Mouse (Mus musculus) heart, postnatal 25 days (tissue): ENCODE results near the gene Gm8994. TPM values are rescaled to one million over a fixed set of nuclear protein-coding genes. Genes with fewer than 3 reads are reported as not detected.
"Not testable (repeated sequence)": the region's sequence is repeated elsewhere in the genome, so short reads cannot be mapped to it uniquely, and the experiment has no call there.

Experiments
- DNase-seq: peaks from one replicate; pipeline ENCODE4 v3.0.0; 2022; ENCODE audit warnings: low spot score
- intact Hi-C: fragments of 180-260 bp; cut with DNase I; formaldehyde crosslinking; loops from one replicate; pipeline ENCODE4 v1.15.1; 2025
- total RNA-seq, 2 experiments: library from RNA; stranded (reverse); gene quantifications; 2 replicates each; pipeline ENCODE4 v1.2.3; 2021

Gene Gm8994
- total RNA-seq, result not detected

DNA sequence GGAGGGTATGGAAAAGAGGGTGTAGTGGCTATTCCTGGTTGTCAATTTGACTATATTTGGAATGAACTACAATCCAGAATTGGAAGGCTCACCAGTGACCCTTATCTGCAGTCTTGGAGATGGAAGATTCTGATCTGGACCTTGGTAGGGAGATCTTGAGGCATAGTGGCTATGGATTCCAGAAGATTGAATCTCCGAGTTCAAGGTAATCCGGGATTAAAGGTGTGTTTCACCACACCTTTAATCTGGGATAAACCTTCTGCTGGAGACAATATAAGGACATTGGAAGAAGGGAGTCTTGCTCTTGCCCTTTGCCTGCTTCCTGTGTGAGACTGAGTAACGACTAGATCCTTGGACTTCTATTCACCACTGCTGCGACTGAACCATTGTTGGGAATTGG, at the start of gene Gm8994:
Gene Gm8994 (plus strand): TSS at position 301 of the 400 bp plus-strand sequence.
- DNase-seq, intact Hi-C loops: not testable (repeated sequence)

DNA sequence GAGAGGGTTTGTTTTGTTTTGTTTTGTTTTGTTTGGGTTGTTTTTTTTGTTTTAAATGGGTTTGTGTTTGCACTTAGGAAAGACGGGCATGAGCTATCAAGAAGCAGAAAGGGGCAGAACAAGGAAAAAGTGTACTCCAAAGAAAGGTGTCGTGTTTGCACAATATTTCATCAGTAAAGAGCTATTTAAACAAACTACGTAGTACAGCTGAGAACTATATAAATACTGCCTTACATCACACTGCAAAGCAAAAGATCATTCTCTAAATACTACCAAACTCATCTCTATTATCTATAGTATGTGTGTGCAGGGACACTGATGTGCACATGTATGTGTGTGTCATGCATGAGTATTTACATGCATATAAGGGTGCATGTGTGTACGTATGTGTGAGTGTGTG, 49.7 kb upstream of the Gm8994 start:
- intact Hi-C loops, result no loop called here
- DNase-seq, result no peak

- intact Hi-C loops, result no loop called here
- DNase-seq, result no peak
These were observed 42.8 kb upstream of the Gm8994 start for GRCm38 (mm10) chr6:136284565-136284964.

DNA sequence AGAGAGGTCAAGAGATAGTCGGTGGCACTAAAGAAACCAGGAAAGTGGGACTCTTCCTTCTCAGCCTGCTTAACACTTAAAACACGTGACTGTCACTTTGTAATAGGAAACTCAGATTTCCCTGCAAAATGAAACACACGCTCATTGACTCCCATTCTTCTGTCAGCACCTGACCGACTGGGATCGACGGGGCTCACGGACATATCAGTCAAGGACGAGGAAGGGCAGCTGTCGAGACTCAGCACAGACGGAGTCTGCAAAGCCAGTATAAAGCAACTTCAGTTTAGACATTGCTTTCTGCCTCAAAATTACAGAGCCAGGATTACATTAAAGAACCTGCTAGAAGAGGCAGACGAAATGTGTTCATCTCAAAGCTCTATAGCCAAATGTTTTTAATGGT, 41.2 kb upstream of the Gm8994 start:
- intact Hi-C loops, result no loop called here
- DNase-seq, result no peak

DNA sequence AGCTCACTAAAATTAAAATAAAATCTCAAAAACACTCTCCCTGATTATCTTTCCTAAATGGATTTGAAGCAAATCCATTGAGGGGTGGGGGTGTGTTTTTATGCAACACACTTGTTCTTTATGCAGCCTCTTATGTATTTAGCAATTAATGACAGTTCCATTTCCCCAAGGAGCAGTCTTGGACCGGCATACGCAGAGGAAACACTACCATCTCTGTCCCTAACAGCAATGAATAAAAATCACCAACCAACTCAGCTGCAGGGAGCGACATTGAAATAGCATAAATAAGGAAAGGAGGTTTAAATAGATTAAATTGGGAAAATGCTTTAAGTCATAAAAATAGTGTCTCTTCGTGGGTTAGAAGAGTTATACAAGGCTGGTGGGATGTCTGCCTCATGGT, 40.8 kb upstream of the Gm8994 start:
- DNase-seq, result no peak
- intact Hi-C loops, result no loop called here

DNA sequence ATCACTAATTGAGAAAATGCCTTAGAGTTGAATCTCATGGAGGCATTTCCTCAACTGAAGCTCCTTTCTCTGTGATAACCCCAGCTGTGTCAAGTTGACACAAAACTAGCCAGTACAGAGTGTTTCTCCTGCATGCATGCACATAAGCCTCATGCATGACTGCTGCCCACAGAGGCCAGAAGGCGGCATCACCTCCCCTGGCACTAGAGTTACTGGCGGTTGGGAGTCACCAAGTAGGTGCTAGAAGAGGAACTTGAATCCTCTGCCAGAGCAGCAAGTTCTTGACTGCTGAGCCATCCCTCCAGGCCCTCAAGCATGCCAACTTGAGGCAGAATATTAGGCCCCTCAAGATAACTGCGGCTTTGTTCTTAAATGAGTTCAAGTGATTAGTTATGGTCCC, 35.9 kb upstream of the Gm8994 start:
- no peak for DNase-seq
- intact Hi-C loops, result no loop called here

DNA sequence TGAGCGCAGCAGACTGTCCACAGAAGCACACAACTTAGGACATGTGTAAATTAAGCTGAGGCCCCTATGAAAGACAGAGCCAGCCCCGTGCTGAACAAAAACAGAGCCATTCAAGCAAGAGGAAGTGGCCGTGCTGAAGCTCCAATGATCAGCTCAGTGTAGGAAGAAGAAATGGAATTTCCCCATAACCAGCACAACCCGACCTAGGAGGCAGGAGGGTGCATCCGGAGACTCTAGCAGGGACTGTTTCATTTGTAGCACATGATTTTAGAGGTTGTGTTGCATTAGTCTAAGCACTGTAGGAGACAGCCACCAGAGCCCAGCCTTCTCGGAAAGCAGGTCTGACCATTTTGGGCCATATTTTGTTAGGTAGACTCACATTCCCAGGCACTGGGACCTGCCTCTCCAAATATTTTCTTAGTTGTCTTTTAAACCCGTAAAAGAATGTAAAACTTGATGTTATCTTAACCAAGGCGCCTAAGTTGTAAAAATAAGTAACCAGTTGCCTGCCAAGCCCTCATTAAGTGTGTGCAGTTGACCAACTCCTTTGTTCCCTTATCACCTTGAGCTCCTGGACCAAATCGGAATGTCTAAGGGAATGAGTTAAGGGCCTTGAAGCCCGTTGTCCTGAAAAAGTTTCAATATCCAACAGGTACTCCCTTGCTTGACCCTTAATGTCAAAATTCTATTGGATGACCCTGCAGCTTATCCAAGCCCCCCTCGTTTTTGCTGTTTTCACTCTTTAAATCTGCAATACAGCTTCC, 35.2 kb upstream of the Gm8994 start:
- intact Hi-C loops, result no loop called here
- no peak for DNase-seq

GRCm38 (mm10) chr6:136293700-136294099, 33.6 kb upstream of the Gm8994 start:
- intact Hi-C loops, result no loop called here
- no peak for DNase-seq

- intact Hi-C loops, result no loop called here
- DNase-seq, result no peak
These were observed 31.5 kb upstream of the Gm8994 start for GRCm38 (mm10) chr6:136295821-136296220.

DNA sequence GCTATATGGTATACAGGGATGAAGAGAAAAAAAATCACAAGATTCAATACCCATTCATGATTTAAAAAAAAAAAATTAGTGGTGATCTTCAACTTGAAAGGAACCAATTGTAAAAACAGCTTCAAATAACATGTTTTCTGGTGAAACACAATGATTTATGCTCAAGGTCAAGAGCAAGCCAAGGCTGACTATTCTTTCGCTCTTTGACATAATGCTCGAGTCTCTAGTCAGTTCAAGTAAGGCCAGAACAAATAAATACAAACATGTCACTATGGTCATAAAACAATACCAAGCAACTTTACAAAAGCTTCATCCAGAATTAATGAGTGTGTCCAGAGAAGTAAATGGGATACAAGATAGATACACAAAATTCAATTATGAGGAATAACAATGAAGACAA, 31.1 kb upstream of the Gm8994 start:
- intact Hi-C loops, result no loop called here
- no peak for DNase-seq

- DNase-seq, result no peak
- intact Hi-C loops, result no loop called here
These were observed 23.8 kb upstream of the Gm8994 start for GRCm38 (mm10) chr6:136303514-136303913.

DNA sequence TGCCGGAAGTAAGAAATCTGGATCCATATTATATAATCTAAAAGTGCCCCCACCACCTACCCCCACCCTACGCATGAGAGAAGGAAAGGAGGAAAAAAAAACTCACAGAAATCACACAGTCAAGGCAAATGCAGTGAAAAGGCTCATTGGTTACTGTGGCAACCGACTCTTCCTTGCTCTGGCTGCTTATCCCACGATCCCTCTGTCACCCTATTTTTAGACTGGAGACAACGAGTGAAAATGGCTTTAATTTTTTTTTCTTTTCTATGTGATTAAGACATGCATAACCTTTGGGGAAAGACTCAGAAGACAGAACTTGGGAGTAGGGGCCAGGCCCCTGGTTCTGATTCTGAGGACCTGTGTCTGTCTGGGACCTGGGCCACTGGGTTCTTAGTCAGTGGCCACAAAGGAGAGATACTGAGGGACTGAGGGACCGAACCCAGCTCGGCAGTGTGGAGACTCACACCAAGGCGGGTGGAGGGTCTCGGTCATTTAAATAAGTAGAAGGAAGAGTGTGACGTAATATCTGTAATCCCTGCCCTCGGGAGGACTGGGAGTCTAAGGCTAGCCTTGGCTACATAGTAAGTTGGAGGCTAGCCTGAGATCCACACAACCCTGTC, 22.9 kb upstream of the Gm8994 start:
- intact Hi-C loops, result no loop called here
- DNase-seq, result no peak

GRCm38 (mm10) chr6:136309487-136309886, 17.9 kb upstream of the Gm8994 start:
- intact Hi-C loops, result no loop called here
- no peak for DNase-seq

GRCm38 (mm10) chr6:136328416-136328815, 1.1 kb downstream of the Gm8994 start:
- DNase-seq, intact Hi-C loops: not testable (repeated sequence)

DNA sequence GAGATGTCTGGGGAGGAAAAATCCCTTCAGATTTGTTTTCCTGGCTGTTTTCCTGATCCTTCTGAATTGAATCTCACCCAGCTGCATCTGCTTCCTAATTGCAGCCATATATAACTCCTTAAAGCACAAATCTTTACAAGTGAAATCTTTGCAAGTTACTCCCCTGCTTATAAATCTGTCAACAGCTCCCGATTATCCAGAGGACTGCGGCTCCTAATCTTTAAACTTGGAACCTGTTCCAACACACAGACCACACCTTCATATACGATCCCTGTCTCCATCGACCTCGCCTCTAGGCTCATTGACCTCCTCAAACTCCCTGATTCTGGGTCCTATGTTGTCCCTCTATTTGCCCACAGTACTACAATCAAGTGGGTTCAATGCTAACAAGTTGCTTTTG, 13.3 kb downstream of the Gm8994 start:
- intact Hi-C loops, result no loop called here
- DNase-seq, result no peak

DNA sequence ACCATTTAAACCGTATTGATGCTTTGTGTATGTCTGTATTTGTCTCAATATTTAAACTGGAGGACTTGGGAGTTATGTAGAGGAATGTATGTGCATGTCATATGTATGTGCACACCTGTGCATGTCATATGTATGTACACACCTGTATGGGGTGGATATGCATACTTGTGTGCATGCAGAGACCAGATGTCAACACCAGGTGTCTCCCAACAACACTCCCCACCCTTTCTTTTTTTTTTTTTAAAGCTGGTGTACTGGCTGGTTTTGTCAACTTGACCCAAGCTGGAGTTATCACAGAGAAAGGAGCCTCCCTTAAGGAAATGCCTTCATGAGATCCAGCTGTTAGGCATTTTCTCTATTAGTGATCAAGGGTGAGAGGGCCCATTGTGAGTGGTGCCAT, 13.8 kb downstream of the Gm8994 start:
- intact Hi-C loops, result no loop called here
- DNase-seq, result no peak

DNA sequence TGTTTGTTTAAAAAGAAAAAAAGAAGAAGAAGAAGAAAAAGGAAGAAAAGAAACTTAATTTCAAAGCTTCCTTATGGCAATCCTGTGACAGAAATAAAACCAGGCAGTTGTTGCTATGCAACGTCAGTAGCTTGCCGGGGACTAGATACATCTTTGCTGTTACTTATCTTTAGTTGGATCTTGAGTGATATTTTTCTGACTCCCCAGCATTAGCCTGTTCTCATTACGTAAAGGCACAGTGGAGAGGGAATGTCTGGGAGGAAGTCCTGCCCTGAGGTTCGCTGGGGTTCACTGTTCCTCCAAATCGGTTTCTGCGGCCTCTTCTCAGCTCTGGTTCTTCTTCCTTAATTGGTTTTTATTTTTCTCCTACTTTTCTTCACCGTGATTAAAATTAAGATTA, 16.5 kb downstream of the Gm8994 start:
- DNase-seq, result no peak
- intact Hi-C loops, result no loop called here

DNA sequence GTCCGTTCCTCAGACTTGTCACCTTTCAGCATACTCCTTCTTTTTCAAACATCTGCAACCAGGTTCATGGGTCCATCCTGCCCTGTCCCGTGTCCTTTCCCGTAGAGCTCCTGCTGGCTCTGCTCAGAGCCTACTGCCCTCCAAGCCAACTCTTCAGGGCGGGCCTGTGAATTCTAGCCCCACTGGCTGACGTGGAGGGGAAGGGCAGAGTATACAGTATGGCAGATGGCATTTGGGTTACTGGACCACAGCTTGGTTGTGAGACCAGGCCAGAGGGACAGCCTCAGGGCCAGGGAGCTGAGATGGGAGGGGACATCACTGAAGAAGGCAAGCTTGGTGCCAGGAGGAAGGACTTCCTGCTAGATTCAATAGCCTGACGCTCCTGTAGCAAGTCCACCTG, 17.7 kb downstream of the Gm8994 start:
- intact Hi-C loops, result no loop called here

GRCm38 (mm10) chr6:136345641-136346040, 18.3 kb downstream of the Gm8994 start:
- intact Hi-C loops, result no loop called here
- DNase-seq, result no peak

More for the DNA sequence above, 17.7 kb downstream of the Gm8994 start:
- DNase-seq, result no peak

GRCm38 (mm10) chr6:136347053-136347452, 19.7 kb downstream of the Gm8994 start:
- intact Hi-C loops, result no loop called here
- no peak for DNase-seq

GRCm38 (mm10) chr6:136347631-136348030, 20.3 kb downstream of the Gm8994 start:
- no peak for DNase-seq
- intact Hi-C loops, result no loop called here
